Mouse (Mus musculus): ENCODE results near the gene Slc35g1.

GRCm38 (mm10) chr19:38354279-38354678, 41.5 kb upstream of the Slc35g1 start:
- TF ChIP-seq FLI1 (IDR thresholded peaks at IDR 0.05; ENCODE audit: low read length) (no peak), GATA1 (IDR thresholded peaks at IDR 0.05; ENCODE audit: borderline replicate concordance, low read length) (no peak)

All from megakaryocyte, embryonic 14.5 days (primary cell).